Mouse (Mus musculus) lung, adult 2 months (tissue): Measurements from ENCODE around the gene Nek8.

Source experiments
- CTCF ChIP-seq: fragments of 200-500 bp; IDR thresholded peaks from 2 replicates; pipeline ENCODE4 v1.5.1; 2011; ENCODE audit warnings: mild to moderate bottlenecking, low read length, control low read depth; ENCODE audit not compliant: insufficient read depth
- POLR2A ChIP-seq: fragments of 200-500 bp; IDR thresholded peaks from 2 replicates; pipeline ENCODE4 v1.6.1; 2011; ENCODE audit warnings: low read depth, mild to moderate bottlenecking, control low read depth, low read length, borderline replicate concordance; ENCODE audit errors: extremely low read depth

GRCm38 (mm10) chr11:78166640-78167039, 9.8 kb downstream of the Nek8 start:
- no peak for TF ChIP-seq CTCF
- TF ChIP-seq POLR2A, result no peak
